Mouse (Mus musculus) embryonic facial prominence, embryonic 14.5 days (tissue): ENCODE measurements around the gene Nlrc4. TPM values are rescaled to one million over a fixed set of nuclear protein-coding genes. Genes with fewer than 3 reads are reported as not detected.

ENCODE experiments used
- ATAC-seq: fragments of 200-750 bp; cut with Nextera tagmentation; 2 replicates; pipeline ENCODE4 v1.8.0; 2017; ENCODE audit warnings: low read depth, moderate number of reproducible peaks, moderate TSS enrichment
- DNase-seq: peaks from one replicate; pipeline ENCODE4 v3.0.0-alpha.2; 2015; ENCODE audit warnings: low spot score
- H3K27ac ChIP-seq: fragments of 300-500 bp; sonication (generic); replicated peaks from 2 replicates; pipeline ENCODE4 v1.5.1; 2014; ENCODE audit warnings: low read depth, mild to moderate bottlenecking, low read length, moderate library complexity
- H3K27me3 ChIP-seq: fragments of 300-500 bp; sonication (generic); replicated peaks from 2 replicates; pipeline ENCODE4 v1.6.1; 2014; ENCODE audit warnings: low read length; ENCODE audit not compliant: control insufficient read depth, insufficient read depth
- H3K36me3 ChIP-seq: fragments of 300-500 bp; sonication (generic); 2 replicates; pipeline ENCODE4 v1.6.1; 2014; ENCODE audit warnings: low read length, mixed read lengths; ENCODE audit not compliant: control insufficient read depth, insufficient read depth
- H3K4me1 ChIP-seq: fragments of 300-500 bp; sonication (generic); 2 replicates; pipeline ENCODE4 v1.6.1; 2014; ENCODE audit warnings: antibody characterized with exemption, low read length; ENCODE audit not compliant: control insufficient read depth, insufficient read depth
- H3K4me2 ChIP-seq: fragments of 300-500 bp; sonication (generic); 2 replicates; pipeline ENCODE4 v1.6.1; 2014; ENCODE audit warnings: low read depth, mild to moderate bottlenecking, low read length, moderate library complexity, mixed read lengths
- H3K4me3 ChIP-seq: fragments of 300-500 bp; sonication (generic); 2 replicates; pipeline ENCODE4 v1.5.1; 2014; ENCODE audit warnings: low read depth, mild to moderate bottlenecking, low read length
- H3K9ac ChIP-seq: fragments of 300-500 bp; sonication (generic); 2 replicates; pipeline ENCODE4 v1.6.1; 2014; ENCODE audit warnings: low read depth, mild to moderate bottlenecking, low read length, moderate library complexity, mixed read lengths
- H3K9me3 ChIP-seq: fragments of 300-500 bp; sonication (generic); 2 replicates; pipeline ENCODE4 v1.6.1; 2016; ENCODE audit warnings: low read length; ENCODE audit not compliant: control insufficient read depth
- WGBS: fragments of 180-500 bp; shearing (Covaris S2); extraction: QIAGEN DNeasy Blood & Tissue Kit; methylation state at CpG from one replicate; pipeline ENCODE4 v1.1.7; 2014; 5-methylcytosine and 5-hydroxymethylcytosine counted together
- polyA plus RNA-seq: library from polyadenylated mRNA; unstranded; fragments of >200 nt; fragmentation: Nextera tagmentation; extraction: Ambion mirVana; gene quantifications from 2 replicates; pipeline ENCODE4 v1.2.1, GENCODE M21; 2014

Nlrc4 gene
- polyA plus RNA-seq, 1 experiment from 2014 or later = 0.22 TPM

GRCm38 (mm10) chr17:74395383-74396065 is 63.4 kb downstream of the Nlrc4 start, which contains the start of gene Slc30a6:
Gene Slc30a6, plus strand, starts transcription at chr17:74395608.
- DNase-seq = peak; percentile 99
- no peaks in the 10 kb centered on the region for H3K27me3 ChIP-seq
- 0 out of 2 replicates have a peak, but pooled peaks cover 6% of the 10 kb centered on the region for H3K36me3 ChIP-seq
- H3K4me3 ChIP-seq = peak within 1 kb of the TSS; percentile 60
- peak; percentile 99 for ATAC-seq
- H3K4me2 ChIP-seq = peak within 1 kb of the TSS; percentile 70
- under 1% methylated on average over 41 of the region's 41 CpGs for WGBS
- peak within 1 kb of the TSS; percentile 82 for H3K27ac ChIP-seq
- H3K4me1 ChIP-seq = peaks cover 7% of the 10 kb centered on the region
- H3K9me3 ChIP-seq = no peaks in the 10 kb centered on the region
- peak within 1 kb of the TSS; percentile 74 for H3K9ac ChIP-seq

GRCm38 (mm10) chr17:74394855-74395254 is 64.1 kb downstream of the Nlrc4 start:
- no peak for DNase-seq
- 0 out of 2 replicates have a peak, but pooled peaks cover 6% of the 10 kb centered on the region for H3K36me3 ChIP-seq
- WGBS = 27% methylated on average over 16 of the region's 16 CpGs
- no peaks in the 10 kb centered on the region for H3K27me3 ChIP-seq
- H3K9me3 ChIP-seq = no peaks in the 10 kb centered on the region
- peaks cover 7% of the 10 kb centered on the region for H3K4me1 ChIP-seq
- peak overlapping the region; percentile 60 for H3K4me3 ChIP-seq
- peak overlapping the region; percentile 70 for H3K4me2 ChIP-seq
- peak overlapping the region; percentile 74 for H3K9ac ChIP-seq
- H3K27ac ChIP-seq = no peak overlapping the region
- ATAC-seq = 0 out of 2 replicates have a peak, but pooled peaks have one; percentile 10

- Histone ChIP-seq H3K4me1 (peaks cover 7% of the 10 kb centered on the region), H3K4me2 (peak overlapping the region; percentile 70; the same call in 1 of the 2 replicates), H3K27me3 (no peaks in the 10 kb centered on the region), H3K9me3 (no peaks in the 10 kb centered on the region), H3K27ac (no peak overlapping the region), H3K4me3 (0 out of 2 replicates have a peak overlapping the region, but pooled peaks have one; percentile 60), H3K36me3 (0 out of 2 replicates have a peak, but pooled peaks cover 6% of the 10 kb centered on the region), H3K9ac (no peak overlapping the region)
- DNase-seq (no peak), ATAC-seq (no peak)
- 82% methylated on average over 2 of the region's 2 CpGs for WGBS
Observed at GRCm38 (mm10) chr17:74394381-74394780, 64.6 kb downstream of the Nlrc4 start.

GRCm38 (mm10) chr17:74389847-74390246 is 69.1 kb downstream of the Nlrc4 start:
- no peak overlapping the region for H3K4me3 ChIP-seq
- no peak for ATAC-seq
- no peak overlapping the region for H3K27ac ChIP-seq
- peaks cover 36% of the 10 kb centered on the region for H3K36me3 ChIP-seq
- no peak for DNase-seq
- H3K27me3 ChIP-seq = no peaks in the 10 kb centered on the region
- H3K4me1 ChIP-seq = no peaks in the 10 kb centered on the region; the same call in 1 of the 2 replicates
- H3K9me3 ChIP-seq = no peaks in the 10 kb centered on the region
- WGBS = 81% methylated on average over 3 of the region's 3 CpGs
- no peak overlapping the region for H3K4me2 ChIP-seq
- no peak overlapping the region for H3K9ac ChIP-seq

- Histone ChIP-seq H3K4me2 (no peak overlapping the region), H3K36me3 (peaks cover 68% of the 10 kb centered on the region), H3K9ac (no peak overlapping the region), H3K27ac (no peak overlapping the region), H3K27me3 (no peaks in the 10 kb centered on the region), H3K4me3 (no peak overlapping the region), H3K9me3 (no peaks in the 10 kb centered on the region), H3K4me1 (no peaks in the 10 kb centered on the region)
- DNase-seq (no peak), ATAC-seq (no peak)
Observed at GRCm38 (mm10) chr17:74386657-74387056, 72.3 kb downstream of the Nlrc4 start.

GRCm38 (mm10) chr17:74376916-74377315 is 82.0 kb downstream of the Nlrc4 start:
- ATAC-seq = no peak
- 87% methylated on average over 1 of the region's 1 CpGs for WGBS

More at GRCm38 (mm10) chr17:74376916-74377315, 82.0 kb downstream of the Nlrc4 start:
- Histone ChIP-seq H3K9ac (no peak overlapping the region), H3K27me3 (no peaks in the 10 kb centered on the region), H3K4me1 (no peaks in the 10 kb centered on the region), H3K4me3 (no peak overlapping the region), H3K27ac (no peak overlapping the region), H3K36me3 (peaks cover 80% of the 10 kb centered on the region), H3K4me2 (no peak overlapping the region), H3K9me3 (no peaks in the 10 kb centered on the region)
- DNase-seq = no peak

Other genes starting within 250 kb of the Nlrc4 start
- gene Memo1, start 163.6 kb downstream of the Nlrc4 start, polyA plus RNA-seq = 94.9 and 102 TPM in 2 replicates
- 174 and 186 TPM in 2 replicates for gene Dpy30, start 135.2 kb downstream of the Nlrc4 start, polyA plus RNA-seq
- gene Spast, start 120.2 kb downstream of the Nlrc4 start, polyA plus RNA-seq = 23.3 and 24.9 TPM in 2 replicates
- 35.0 and 38.4 TPM in 2 replicates for gene Slc30a6, start 63.5 kb downstream of the Nlrc4 start, polyA plus RNA-seq
- 66.2 and 78.1 TPM in 2 replicates for gene Yipf4, start 30.4 kb upstream of the Nlrc4 start, polyA plus RNA-seq
- gene Birc6, start 69.2 kb upstream of the Nlrc4 start, polyA plus RNA-seq = 87.8 and 90.6 TPM in 2 replicates